Mouse (Mus musculus) gastrocnemius, adult 2 months (tissue): Measurements from ENCODE around the gene Hipk2. TPM values are rescaled to one million over a fixed set of nuclear protein-coding genes. Genes with fewer than 3 reads are reported as not detected.

Experiments used
- DNase-seq: peaks from one replicate; pipeline ENCODE4 v3.0.0; 2022
- H3K27ac ChIP-seq: fragments of 200-600 bp; 2 replicates; pipeline ENCODE4 v1.8.1; 2022; ENCODE audit warnings: mild to moderate bottlenecking
- H3K4me3 ChIP-seq: fragments of 200-600 bp; 2 replicates; pipeline ENCODE4 v1.8.1; 2022; ENCODE audit warnings: mild to moderate bottlenecking, moderate library complexity
- CTCF ChIP-seq: fragments of 200-600 bp; IDR thresholded peaks from 2 replicates; pipeline ENCODE4 v1.8.1; 2022; ENCODE audit warnings: antibody characterized with exemption, mild to moderate bottlenecking, moderate library complexity
- intact Hi-C: fragments of 180-260 bp; cut with DNase I; formaldehyde crosslinking; loops from one replicate; pipeline ENCODE4 v1.15.1; 2025
- total RNA-seq, 2 experiments: library from RNA; stranded (reverse); gene quantifications; 2 replicates each; pipeline ENCODE4 v1.2.3; 2021

Hipk2 gene
- total RNA-seq, 2 experiments from 2014 or later = 56.2 to 120 TPM

- intact Hi-C loops = no loop called here
- H3K27ac ChIP-seq = no peak overlapping the region
- no peak overlapping the region for H3K4me3 ChIP-seq
- TF ChIP-seq CTCF = no peak
- no peak for DNase-seq
Observed at GRCm38 (mm10) chr6:38916571-38916970, 40.6 kb upstream of the Hipk2 start.

DNA sequence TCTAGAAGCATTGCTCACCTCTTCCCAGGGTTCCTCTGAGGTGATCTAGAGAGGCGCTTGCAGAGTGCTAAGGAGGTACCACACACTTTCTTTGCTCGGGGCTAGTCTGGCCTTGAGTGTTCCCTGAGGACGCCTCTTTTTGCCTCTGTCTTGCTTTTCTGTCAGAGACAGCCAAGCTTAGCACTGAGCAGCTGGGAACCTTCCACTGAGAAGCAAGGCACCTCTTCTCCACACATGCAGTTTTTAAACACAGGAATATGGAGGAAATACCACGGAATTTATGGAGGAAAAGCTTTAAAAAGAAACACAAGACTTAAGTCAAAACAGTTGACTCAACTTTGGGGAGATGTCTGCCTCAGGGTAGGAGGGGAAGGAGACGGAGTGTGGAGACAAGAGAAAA, 39.8 kb upstream of the Hipk2 start:
- intact Hi-C loops = no loop called here
- Histone ChIP-seq H3K27ac (no peak overlapping the region), H3K4me3 (no peak overlapping the region)
- no peak for DNase-seq
- no peak for TF ChIP-seq CTCF

GRCm38 (mm10) chr6:38914181-38914580, 38.2 kb upstream of the Hipk2 start:
- intact Hi-C loops = no loop called here
- DNase-seq = no peak
- Histone ChIP-seq H3K4me3 (no peak overlapping the region), H3K27ac (no peak overlapping the region)
- no peak for TF ChIP-seq CTCF

- intact Hi-C loops = no loop called here
- DNase-seq = no peak
- no peak for TF ChIP-seq CTCF
Observed at GRCm38 (mm10) chr6:38913386-38914042, 37.5 kb upstream of the Hipk2 start.

GRCm38 (mm10) chr6:38912845-38913244, 36.9 kb upstream of the Hipk2 start:
- TF ChIP-seq CTCF = no peak
- Histone ChIP-seq H3K27ac (no peak overlapping the region), H3K4me3 (no peak overlapping the region)
- no peak for DNase-seq
- intact Hi-C loops = no loop called here

More at GRCm38 (mm10) chr6:38913386-38914042, 37.5 kb upstream of the Hipk2 start:
- no peak overlapping the region for H3K27ac ChIP-seq
- H3K4me3 ChIP-seq = no peak overlapping the region

GRCm38 (mm10) chr6:38912121-38912660, 36.2 kb upstream of the Hipk2 start:
- DNase-seq = no peak
- intact Hi-C loops = no loop called here
- Histone ChIP-seq H3K27ac (no peak overlapping the region), H3K4me3 (no peak overlapping the region)
- no peak for TF ChIP-seq CTCF

GRCm38 (mm10) chr6:38910828-38911559, 35.0 kb upstream of the Hipk2 start:
- intact Hi-C loops = loop anchor here (1.0 to 2.0 kb wide), 3 partner anchors 36 to 256 kb away; partner anchors contain the start of gene Tbxas1
- TF ChIP-seq CTCF = peak; percentile 94
- Histone ChIP-seq H3K4me3 (no peak overlapping the region), H3K27ac (no peak overlapping the region)
- peak; percentile 72 for DNase-seq

- no peak for DNase-seq
- intact Hi-C loops = no loop called here
- Histone ChIP-seq H3K4me3 (no peak overlapping the region), H3K27ac (no peak overlapping the region)
- no peak for TF ChIP-seq CTCF
Observed at GRCm38 (mm10) chr6:38908401-38908800, 32.4 kb upstream of the Hipk2 start.

GRCm38 (mm10) chr6:38906005-38906404, 30.0 kb upstream of the Hipk2 start:
- intact Hi-C loops = no loop called here
- DNase-seq = no peak
- Histone ChIP-seq H3K27ac (no peak overlapping the region), H3K4me3 (no peak overlapping the region)
- TF ChIP-seq CTCF = no peak

GRCm38 (mm10) chr6:38902820-38903439, 27.0 kb upstream of the Hipk2 start:
- no peak overlapping the region for H3K27ac ChIP-seq
- no peak overlapping the region for H3K4me3 ChIP-seq
- DNase-seq = no peak
- intact Hi-C loops = no loop called here
- TF ChIP-seq CTCF = no peak

GRCm38 (mm10) chr6:38901636-38902035, 25.7 kb upstream of the Hipk2 start:
- H3K4me3 ChIP-seq = no peak overlapping the region
- no peak for TF ChIP-seq CTCF
- DNase-seq = no peak
- intact Hi-C loops = no loop called here
- H3K27ac ChIP-seq = no peak overlapping the region

- intact Hi-C loops = no loop called here
- H3K27ac ChIP-seq = no peak overlapping the region
- no peak for TF ChIP-seq CTCF
- no peak for DNase-seq
- no peak overlapping the region for H3K4me3 ChIP-seq
Observed at GRCm38 (mm10) chr6:38901152-38901551, 25.2 kb upstream of the Hipk2 start.
